Mouse (Mus musculus): ENCODE data around the gene Ppp1r12a.

Gene Ppp1r12a

DNA sequence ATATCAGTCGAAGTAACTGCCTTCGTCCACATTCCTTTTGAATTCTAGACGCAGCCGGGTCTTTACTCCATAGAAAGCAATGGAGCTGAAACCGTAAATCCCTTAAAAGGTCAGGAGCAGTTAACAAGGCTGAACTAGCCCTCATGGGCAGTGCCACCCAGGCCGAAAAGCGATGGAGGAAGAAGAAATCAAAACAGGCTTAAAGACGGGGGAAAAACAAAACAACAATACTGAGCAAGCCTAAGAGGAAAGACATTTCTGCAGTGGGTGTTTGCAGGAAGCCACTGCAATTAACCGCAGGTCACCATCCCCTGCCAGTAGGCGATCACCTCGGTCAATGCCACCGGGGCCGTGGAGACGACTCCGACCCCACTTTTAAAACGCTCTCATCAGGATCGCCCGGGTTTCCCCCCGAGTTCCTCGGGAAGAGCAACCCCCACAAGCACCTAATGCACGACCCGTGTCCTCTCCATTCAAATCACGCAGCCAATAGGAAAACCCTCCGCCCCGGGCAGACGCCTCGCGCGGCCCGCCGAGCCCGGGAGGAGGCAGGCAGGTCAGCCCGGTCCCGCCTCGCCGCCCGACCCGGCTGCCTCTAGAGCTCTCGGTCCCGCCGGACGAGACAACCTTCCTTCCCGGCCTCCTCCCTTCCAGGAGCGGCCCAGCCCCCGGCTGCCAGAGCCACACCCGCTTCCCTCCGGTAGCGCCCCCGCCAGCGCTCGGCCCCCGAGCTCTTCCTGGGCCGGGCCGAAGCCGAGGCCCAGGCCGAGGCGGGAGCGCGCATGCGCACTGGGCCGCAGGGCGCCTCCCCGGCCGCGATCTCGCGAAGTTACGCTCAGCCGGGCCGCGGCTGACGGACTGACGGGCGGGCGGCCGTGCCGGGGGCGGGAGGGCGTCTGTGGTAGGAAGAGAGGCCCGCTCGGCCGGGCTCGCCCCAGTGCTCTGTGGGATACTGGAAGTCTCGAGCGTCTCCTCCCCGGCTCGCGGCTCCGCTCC, at the start of gene Ppp1r12a:
Gene Ppp1r12a (plus strand): TSS at position 933 of the 996 bp plus-strand sequence.
- DNase-seq (ENCODE audit: low read depth, low spot score): peak; percentile 98

DNA sequence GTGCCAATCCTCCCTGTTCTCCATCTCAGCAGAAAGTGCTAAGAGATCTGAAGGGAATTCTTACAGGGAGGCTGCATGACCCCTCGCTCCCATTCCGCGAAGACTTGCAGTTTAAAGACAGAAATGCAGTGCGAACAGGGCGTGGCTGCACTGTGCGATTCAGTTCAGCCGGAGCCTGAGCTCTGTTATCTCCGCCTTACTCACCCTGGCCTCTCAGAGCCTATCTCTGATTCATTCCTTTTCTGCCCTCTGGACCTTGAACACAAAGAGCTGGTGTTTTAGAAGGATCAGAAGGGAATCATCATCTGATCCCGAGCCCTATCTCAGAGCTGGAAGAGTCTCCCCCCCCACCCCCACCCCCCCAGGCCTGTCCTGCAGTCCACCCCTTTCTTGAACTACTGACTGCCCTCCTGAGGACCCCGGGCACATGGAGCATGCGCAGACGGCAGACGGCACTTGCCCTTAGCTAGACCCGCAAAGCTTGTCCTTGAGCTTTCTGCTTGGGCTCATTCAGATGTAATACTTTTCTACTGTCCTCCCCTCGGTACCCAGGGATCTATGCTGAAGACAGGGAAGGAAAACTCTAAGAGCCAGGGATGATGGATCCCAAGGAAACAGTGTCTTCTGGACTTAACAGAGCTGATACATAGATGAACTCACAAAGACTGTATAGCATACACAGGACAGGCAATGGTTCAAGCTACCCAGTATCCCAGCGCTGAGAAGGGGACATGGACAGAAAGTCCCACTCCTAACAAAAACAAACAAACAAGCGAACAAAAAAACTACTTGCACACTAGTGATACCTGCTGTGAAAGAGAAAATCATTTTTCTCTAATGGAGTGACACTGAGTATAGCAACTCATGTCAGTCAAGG, 48.4 kb upstream of the Ppp1r12a start:
- DNase-seq (ENCODE audit: low read depth, low spot score): peak; percentile 85

GRCm38 (mm10) chr10:108118200-108119163, 43.5 kb upstream of the Ppp1r12a start:
- DNase-seq (ENCODE audit: low read depth, low spot score): no peak

- DNase-seq (ENCODE audit: low read depth, low spot score): no peak
Measured at GRCm38 (mm10) chr10:108119416-108119815, 42.6 kb upstream of the Ppp1r12a start.

DNA sequence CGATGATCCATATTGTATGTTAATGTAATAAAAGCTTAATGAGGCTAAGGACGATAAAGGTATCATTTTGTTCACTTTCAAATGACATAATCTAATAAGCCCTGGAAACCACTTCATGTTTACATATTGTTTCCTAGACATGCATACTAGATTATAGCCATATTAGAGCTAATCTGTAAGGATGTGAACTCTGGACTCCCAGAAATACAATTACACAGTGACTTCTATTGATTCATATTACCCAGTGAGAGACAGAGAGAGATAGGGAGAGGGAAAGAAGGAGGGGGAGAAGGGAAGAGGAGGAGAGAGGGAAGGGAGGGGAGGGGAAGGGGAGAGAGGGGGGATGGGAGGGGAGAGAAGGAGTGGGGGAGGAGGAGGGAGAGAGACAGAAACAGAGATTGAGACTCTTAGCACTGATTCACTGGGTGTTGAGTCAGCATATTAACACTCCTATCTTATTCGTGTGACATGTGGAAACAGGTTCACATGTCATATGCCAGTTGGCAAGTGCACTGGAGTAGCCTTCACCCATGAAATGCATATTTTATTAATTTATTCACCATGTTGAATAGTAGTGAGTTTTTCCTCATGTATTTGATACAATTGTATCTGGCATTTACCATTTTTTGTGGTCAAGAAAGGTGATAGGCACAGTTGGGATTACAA, 36.9 kb upstream of the Ppp1r12a start:
- no peak for DNase-seq (ENCODE audit: low read depth, low spot score)

DNA sequence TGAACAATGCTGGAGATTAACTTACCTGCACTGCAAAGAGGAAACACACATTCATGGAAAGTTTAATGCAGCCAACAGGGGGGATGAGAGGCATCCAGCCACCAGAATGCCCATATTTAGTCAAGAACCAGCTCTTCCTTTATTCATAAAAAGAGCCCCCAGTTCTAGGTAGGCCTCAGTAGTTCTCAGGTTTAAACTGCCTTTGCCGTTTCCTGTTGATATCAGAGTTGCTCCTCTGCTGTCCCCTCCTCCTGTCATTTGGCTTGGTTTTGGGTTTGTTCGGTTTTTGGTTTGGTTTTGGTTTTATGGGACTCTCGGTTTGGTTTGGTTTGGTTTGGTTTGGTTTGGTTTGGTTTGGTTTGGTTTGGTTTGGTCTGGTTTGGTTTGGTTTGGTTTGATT, 32.8 kb upstream of the Ppp1r12a start:
- DNase-seq (ENCODE audit: low read depth, low spot score): no peak

DNA sequence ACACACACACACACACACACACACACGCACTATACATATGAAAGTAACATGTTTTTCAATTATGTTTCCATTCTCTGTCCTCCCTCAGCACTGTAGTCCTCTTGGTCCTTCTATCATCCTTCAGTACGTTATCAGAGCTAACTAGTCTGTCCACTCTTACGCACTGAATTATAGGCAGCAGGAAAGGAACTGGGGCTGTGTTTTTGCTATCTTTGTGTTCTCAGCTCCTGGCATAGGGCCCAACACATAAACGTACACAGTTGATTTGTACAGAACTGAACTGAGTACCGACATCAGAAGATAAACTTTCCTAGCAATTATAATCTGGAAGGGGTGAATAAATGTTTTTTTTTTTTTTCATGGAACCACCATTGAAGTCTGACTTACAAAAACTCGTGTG, 30.1 kb upstream of the Ppp1r12a start:
- no peak for DNase-seq (ENCODE audit: low read depth, low spot score)

GRCm38 (mm10) chr10:108133253-108133652, 28.7 kb upstream of the Ppp1r12a start:
- no peak for DNase-seq (ENCODE audit: low read depth, low spot score)

GRCm38 (mm10) chr10:108133745-108134144, 28.2 kb upstream of the Ppp1r12a start:
- DNase-seq (ENCODE audit: low read depth, low spot score): no peak

DNA sequence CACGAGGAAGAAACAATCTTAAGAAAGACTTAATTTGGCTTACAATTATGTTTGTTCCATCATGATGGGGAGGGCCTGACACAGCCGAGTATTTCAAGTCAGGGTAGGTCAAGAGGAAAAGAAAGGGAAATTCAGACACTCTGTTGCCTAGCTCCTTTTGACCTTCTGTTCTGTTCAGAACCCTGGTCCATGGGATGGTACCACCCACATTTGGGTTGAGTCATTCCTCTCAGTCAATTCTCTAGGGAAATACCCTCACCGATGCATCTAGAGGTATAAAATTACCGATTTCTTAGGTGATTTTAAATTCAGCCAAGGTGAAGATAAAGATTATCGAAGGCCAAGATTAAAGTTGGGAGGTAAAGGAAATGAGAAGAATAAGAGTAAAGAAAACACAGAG, 23.6 kb upstream of the Ppp1r12a start:
- no peak for DNase-seq (ENCODE audit: low read depth, low spot score)

DNA sequence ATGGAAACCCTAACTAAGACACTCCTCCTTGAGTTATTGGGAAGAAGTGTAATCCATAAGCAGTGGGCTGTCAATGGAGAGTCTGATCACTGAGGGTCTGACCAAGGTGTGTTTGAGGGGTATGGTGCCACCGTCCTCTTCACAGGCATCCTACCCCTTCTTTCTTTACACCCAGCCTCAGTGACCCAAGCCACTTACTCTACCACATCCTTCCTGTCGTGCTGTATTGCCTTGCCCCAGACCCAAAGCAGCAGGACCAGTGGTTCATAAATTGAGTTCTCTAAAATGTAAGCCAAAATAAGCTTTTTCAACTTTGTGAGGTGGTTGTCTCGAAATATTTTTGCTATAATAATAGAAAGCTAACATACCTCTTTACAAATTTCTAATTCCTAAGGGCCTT, 22.2 kb upstream of the Ppp1r12a start:
- DNase-seq (ENCODE audit: low read depth, low spot score): no peak

GRCm38 (mm10) chr10:108140742-108141141, 21.3 kb upstream of the Ppp1r12a start:
- no peak for DNase-seq (ENCODE audit: low read depth, low spot score)

- DNase-seq (ENCODE audit: low read depth, low spot score): no peak
Measured at GRCm38 (mm10) chr10:108143991-108144525, 17.9 kb upstream of the Ppp1r12a start.

DNA sequence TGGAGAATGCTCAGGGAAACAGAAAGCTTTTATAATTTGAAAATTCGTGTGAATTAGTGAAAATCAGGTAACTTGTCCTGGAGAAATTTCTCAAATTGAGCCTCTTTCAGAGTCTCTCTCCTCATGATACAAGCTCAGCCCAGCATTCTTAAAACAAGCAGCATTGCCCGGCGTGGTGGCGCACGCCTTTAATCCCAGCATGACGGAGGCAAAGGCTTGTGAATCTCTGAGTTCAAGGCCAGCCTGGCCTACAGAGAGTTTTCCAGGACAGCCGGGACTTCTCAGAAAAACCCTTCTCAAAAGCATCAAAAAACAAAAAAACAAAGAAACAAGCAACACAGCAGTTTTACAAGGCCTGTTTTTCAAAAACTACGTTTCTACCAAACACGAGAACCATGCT, 16.3 kb upstream of the Ppp1r12a start:
- DNase-seq (ENCODE audit: low read depth, low spot score): no peak

GRCm38 (mm10) chr10:108147031-108147430, 15.0 kb upstream of the Ppp1r12a start:
- DNase-seq (ENCODE audit: low read depth, low spot score): no peak

GRCm38 (mm10) chr10:108153301-108153700, 8.7 kb upstream of the Ppp1r12a start:
- DNase-seq (ENCODE audit: low read depth, low spot score): no peak

DNA sequence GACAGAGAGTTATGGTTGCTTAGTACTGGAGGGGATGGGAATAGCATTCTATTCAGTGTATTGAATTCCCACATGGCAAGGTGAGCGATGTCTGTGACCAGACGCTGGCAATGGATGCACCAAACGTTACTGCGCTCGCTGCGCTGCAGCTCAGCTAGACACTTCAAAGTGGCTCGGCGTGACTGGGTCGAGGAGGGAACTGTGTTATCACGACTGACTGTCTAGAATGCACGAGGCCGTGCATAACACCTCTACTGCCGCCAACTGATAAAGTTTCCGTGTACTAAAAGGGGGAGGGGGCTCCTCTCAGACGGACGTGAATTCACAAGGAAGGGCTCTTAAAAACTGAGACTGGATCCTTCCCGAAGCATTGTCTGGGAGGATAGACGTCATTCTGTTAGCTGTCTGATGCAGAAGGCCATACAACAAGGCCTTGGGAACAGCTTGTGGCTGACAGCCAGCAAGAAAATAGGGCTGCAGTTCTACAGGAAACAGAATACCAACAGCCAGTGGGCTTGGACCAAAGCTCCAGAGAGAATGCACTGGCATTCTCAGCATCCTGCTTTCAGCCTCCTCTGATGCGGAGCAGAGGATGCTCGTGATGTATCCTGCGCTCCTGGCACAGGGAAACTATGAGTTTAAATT, 6.8 kb upstream of the Ppp1r12a start:
- DNase-seq (ENCODE audit: low read depth, low spot score): no peak

DNA sequence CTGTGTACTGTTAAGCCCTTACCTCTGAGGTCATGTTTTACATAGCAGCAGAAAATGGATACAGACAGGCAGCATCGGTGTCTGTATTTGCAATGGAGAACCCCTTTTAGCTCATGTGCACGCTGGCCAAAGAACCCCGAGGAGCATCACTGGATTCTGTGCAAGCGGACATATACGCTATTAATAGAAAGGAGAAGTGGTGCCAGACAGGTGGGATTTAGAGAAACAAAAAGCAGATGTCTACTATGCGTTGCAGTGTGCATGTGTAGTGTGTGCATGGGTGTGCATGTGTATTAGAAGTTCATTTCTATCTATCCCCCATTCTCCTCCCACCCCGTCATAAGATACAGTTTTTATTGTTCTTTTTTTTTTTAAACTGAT, 6.3 kb upstream of the Ppp1r12a start:
- DNase-seq (ENCODE audit: low read depth, low spot score): no peak

DNA sequence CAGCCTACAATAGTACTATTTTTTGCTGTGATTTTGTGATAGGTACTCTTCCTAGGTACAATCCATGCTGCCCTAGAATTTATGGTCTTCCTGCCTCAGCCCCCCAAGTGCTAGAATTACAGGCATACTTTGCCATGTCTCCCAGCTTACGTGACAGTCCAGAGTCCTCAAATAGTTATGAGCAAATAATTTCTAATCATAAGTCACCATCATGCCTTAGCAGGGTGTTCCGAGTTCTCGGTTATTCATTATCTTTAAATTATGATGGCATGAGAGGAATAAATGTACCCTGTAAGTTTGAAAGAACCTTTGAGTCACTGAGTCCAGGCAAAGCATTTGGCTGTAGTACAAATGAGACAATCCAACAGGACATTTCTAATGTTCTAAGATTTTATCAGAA, 5.9 kb upstream of the Ppp1r12a start:
- DNase-seq (ENCODE audit: low read depth, low spot score): no peak

GRCm38 (mm10) chr10:108159002-108159401, 3.0 kb upstream of the Ppp1r12a start:
- peak; percentile 24 for DNase-seq (ENCODE audit: low read depth, low spot score)
